Mouse (Mus musculus): ENCODE measurements at regions not wholly inside any gene's neighbourhood (a gene's known extent, or its start where the extent isn't known, plus 50 kb on each side); places are given as distances from the start of the nearest gene placed in this dataset.

GRCm38 (mm10) chr8:59499618-59500017, 587.2 kb upstream of the Galntl6 start:
- intact Hi-C loops (cut with DNase I) = no loop called here
- no peak overlapping the region for H3K4me3 ChIP-seq
- no peak overlapping the region for H3K9ac ChIP-seq (ENCODE audit: low read depth, low read length)
- no peak overlapping the region for H3K27ac ChIP-seq
- no peaks in the 10 kb centered on the region for H3K27me3 ChIP-seq (ENCODE audit: control insufficient read depth, insufficient read depth, low read length)
- WGBS = 80% methylated on average over 1 of the region's 1 CpGs
- no peak for DNase-seq
- no peaks in the 10 kb centered on the region for H3K36me3 ChIP-seq (ENCODE audit: control insufficient read depth, insufficient read depth, low read length)
- no peaks in the 10 kb centered on the region for H3K4me1 ChIP-seq (ENCODE audit: control insufficient read depth, insufficient read depth, low read length)
- H3K79me2 ChIP-seq (replicated peaks; ENCODE audit: control insufficient read depth, insufficient read depth, low read length) = no peaks in the 10 kb centered on the region
- TF ChIP-seq CTCF (IDR thresholded peaks at IDR 0.05) (no peak), POLR2A (IDR thresholded peaks at IDR 0.05; ENCODE audit: insufficient read depth, low read depth, low read length) (no peak), EP300 (IDR thresholded peaks at IDR 0.05; ENCODE audit: insufficient read depth, low read depth, low read length) (no peak)

- no peaks in the 10 kb centered on the region for H3K36me3 ChIP-seq (ENCODE audit: control insufficient read depth, insufficient read depth, low read length)
- no peak overlapping the region for H3K4me3 ChIP-seq
- no peaks in the 10 kb centered on the region for H3K27me3 ChIP-seq (ENCODE audit: control insufficient read depth, insufficient read depth, low read length)
- no peak for DNase-seq
- no peak overlapping the region for H3K27ac ChIP-seq
- H3K9ac ChIP-seq (ENCODE audit: low read depth, low read length) = no peak overlapping the region
- no peaks in the 10 kb centered on the region for H3K79me2 ChIP-seq (replicated peaks; ENCODE audit: control insufficient read depth, insufficient read depth, low read length)
- intact Hi-C loops (cut with DNase I) = no loop called here
- no peaks in the 10 kb centered on the region for H3K4me1 ChIP-seq (ENCODE audit: control insufficient read depth, insufficient read depth, low read length)
- TF ChIP-seq CTCF (IDR thresholded peaks at IDR 0.05) (no peak), EP300 (IDR thresholded peaks at IDR 0.05; ENCODE audit: insufficient read depth, low read depth, low read length) (no peak), POLR2A (IDR thresholded peaks at IDR 0.05; ENCODE audit: insufficient read depth, low read depth, low read length) (no peak)
Measured at GRCm38 (mm10) chr8:59491392-59491791, 579.0 kb upstream of the Galntl6 start.

GRCm38 (mm10) chr8:59478257-59478656, 565.8 kb upstream of the Galntl6 start:
- DNase-seq = no peak
- Histone ChIP-seq H3K27ac (no peak overlapping the region), H3K4me1 (ENCODE audit: control insufficient read depth, insufficient read depth, low read length) (no peaks in the 10 kb centered on the region), H3K36me3 (ENCODE audit: control insufficient read depth, insufficient read depth, low read length) (no peaks in the 10 kb centered on the region), H3K79me2 (replicated peaks; ENCODE audit: control insufficient read depth, insufficient read depth, low read length) (no peaks in the 10 kb centered on the region), H3K27me3 (ENCODE audit: control insufficient read depth, insufficient read depth, low read length) (no peaks in the 10 kb centered on the region), H3K4me3 (no peak overlapping the region), H3K9ac (ENCODE audit: low read depth, low read length) (no peak overlapping the region)
- WGBS = 29% methylated on average over 3 of the region's 3 CpGs
- TF ChIP-seq POLR2A (IDR thresholded peaks at IDR 0.05; ENCODE audit: insufficient read depth, low read depth, low read length) = no peak
- no peak for TF ChIP-seq EP300 (IDR thresholded peaks at IDR 0.05; ENCODE audit: insufficient read depth, low read depth, low read length)
- TF ChIP-seq CTCF (IDR thresholded peaks at IDR 0.05) = no peak
- intact Hi-C loops (cut with DNase I) = no loop called here

GRCm38 (mm10) chr8:59474195-59474594, 561.8 kb upstream of the Galntl6 start:
- TF ChIP-seq EP300 (IDR thresholded peaks at IDR 0.05; ENCODE audit: insufficient read depth, low read depth, low read length) (no peak), CTCF (IDR thresholded peaks at IDR 0.05) (no peak), POLR2A (IDR thresholded peaks at IDR 0.05; ENCODE audit: insufficient read depth, low read depth, low read length) (no peak)
- Histone ChIP-seq H3K9ac (ENCODE audit: low read depth, low read length) (no peak overlapping the region), H3K4me1 (ENCODE audit: control insufficient read depth, insufficient read depth, low read length) (no peaks in the 10 kb centered on the region), H3K27ac (no peak overlapping the region), H3K36me3 (ENCODE audit: control insufficient read depth, insufficient read depth, low read length) (no peaks in the 10 kb centered on the region), H3K79me2 (replicated peaks; ENCODE audit: control insufficient read depth, insufficient read depth, low read length) (no peaks in the 10 kb centered on the region), H3K4me3 (no peak overlapping the region), H3K27me3 (ENCODE audit: control insufficient read depth, insufficient read depth, low read length) (no peaks in the 10 kb centered on the region)
- DNase-seq = no peak
- intact Hi-C loops (cut with DNase I) = no loop called here
- 62% methylated on average over 1 of the region's 1 CpGs for WGBS

- intact Hi-C loops (cut with DNase I) = no loop called here
- Histone ChIP-seq H3K27ac (no peak overlapping the region), H3K4me1 (ENCODE audit: control insufficient read depth, insufficient read depth, low read length) (no peaks in the 10 kb centered on the region), H3K79me2 (replicated peaks; ENCODE audit: control insufficient read depth, insufficient read depth, low read length) (no peaks in the 10 kb centered on the region), H3K9ac (ENCODE audit: low read depth, low read length) (no peak overlapping the region), H3K4me3 (no peak overlapping the region), H3K36me3 (ENCODE audit: control insufficient read depth, insufficient read depth, low read length) (no peaks in the 10 kb centered on the region), H3K27me3 (ENCODE audit: control insufficient read depth, insufficient read depth, low read length) (no peaks in the 10 kb centered on the region)
- DNase-seq = no peak
- 63% methylated on average over 4 of the region's 4 CpGs for WGBS
- TF ChIP-seq EP300 (IDR thresholded peaks at IDR 0.05; ENCODE audit: insufficient read depth, low read depth, low read length) (no peak), CTCF (IDR thresholded peaks at IDR 0.05) (no peak), POLR2A (IDR thresholded peaks at IDR 0.05; ENCODE audit: insufficient read depth, low read depth, low read length) (no peak)
Measured at GRCm38 (mm10) chr8:59448622-59449021, 536.2 kb upstream of the Galntl6 start.

GRCm38 (mm10) chr8:59403659-59404058, 491.2 kb upstream of the Galntl6 start:
- DNase-seq = no peak
- Histone ChIP-seq H3K27ac (no peak overlapping the region), H3K36me3 (ENCODE audit: control insufficient read depth, insufficient read depth, low read length) (no peaks in the 10 kb centered on the region), H3K9ac (ENCODE audit: low read depth, low read length) (no peak overlapping the region), H3K4me3 (no peak overlapping the region), H3K79me2 (replicated peaks; ENCODE audit: control insufficient read depth, insufficient read depth, low read length) (no peaks in the 10 kb centered on the region), H3K4me1 (ENCODE audit: control insufficient read depth, insufficient read depth, low read length) (no peaks in the 10 kb centered on the region), H3K27me3 (ENCODE audit: control insufficient read depth, insufficient read depth, low read length) (no peaks in the 10 kb centered on the region)
- intact Hi-C loops (cut with DNase I) = no loop called here
- TF ChIP-seq POLR2A (IDR thresholded peaks at IDR 0.05; ENCODE audit: insufficient read depth, low read depth, low read length) (no peak), EP300 (IDR thresholded peaks at IDR 0.05; ENCODE audit: insufficient read depth, low read depth, low read length) (no peak), CTCF (IDR thresholded peaks at IDR 0.05) (no peak)
